Mouse (Mus musculus) heart, adult 8-10 months (tissue): Measurements from ENCODE around the gene 1700037H04Rik. TPM values are rescaled to one million over a fixed set of nuclear protein-coding genes. Genes with fewer than 3 reads are reported as not detected.
"Not testable (repeated sequence)": the region's sequence is repeated elsewhere in the genome, so short reads cannot be mapped to it uniquely, and the experiment has no call there.

Experiments
- DNase-seq: peaks from one replicate; pipeline ENCODE4 v3.0.0; 2022; ENCODE audit warnings: low spot score
- total RNA-seq, 4 experiments: library from RNA; stranded (reverse); gene quantifications; 2 replicates each; pipeline ENCODE4 v1.2.4; 2022

Gene 1700037H04Rik
- total RNA-seq, 4 experiments from 2014 or later: 9.7 to 12.1 (median 10.5) TPM

- DNase-seq: no peak
Observed at GRCm38 (mm10) chr2:131128211-131128610, 31.7 kb downstream of the 1700037H04Rik start.

- peak; percentile 76 for DNase-seq
Observed at GRCm38 (mm10) chr2:131127161-131127730, 32.6 kb downstream of the 1700037H04Rik start, which contains the start of gene Hspa12b. Hspa12b (plus strand) TSS chr2:131127280.

DNA sequence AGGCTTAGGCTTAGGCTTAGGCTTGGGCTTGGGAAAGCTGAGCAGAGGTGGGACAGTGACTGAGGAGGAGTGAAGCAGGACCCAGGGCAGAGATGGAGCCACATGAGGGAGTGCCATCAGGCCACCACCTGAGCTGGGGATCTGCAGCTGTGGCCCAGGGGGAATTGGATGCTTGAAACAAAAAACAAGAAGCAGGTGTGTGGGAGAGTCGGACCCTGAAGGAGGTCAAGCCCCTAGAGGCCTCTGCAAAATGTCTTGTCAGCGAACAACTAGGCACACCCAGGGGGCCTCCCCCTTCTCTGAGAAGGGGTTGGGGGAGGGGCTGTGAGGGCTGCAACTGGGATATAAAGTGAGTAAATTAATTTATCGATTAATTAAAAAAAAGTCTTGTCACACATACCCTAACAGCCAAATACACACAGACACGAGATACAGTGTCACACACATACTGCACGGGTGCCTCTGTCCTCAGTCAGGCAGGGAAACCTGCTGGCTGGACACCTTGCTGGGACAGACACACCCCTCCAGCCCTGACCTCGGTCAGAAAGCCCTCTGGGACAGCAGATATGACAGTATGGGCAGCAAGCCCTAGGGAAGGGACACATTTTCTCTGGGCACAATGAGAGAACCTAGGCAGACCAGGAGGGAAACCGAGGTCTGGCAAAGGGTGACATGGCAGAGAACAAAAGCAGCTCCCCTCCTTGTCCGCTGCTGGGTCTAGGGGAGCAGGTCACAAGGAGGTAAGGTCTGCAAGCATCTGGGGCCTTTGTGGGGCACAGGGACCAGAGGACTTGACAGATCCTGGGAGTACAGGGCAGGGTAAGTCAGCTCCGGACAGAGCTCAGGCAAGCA lies 33.7 kb downstream of the 1700037H04Rik start:
- no peak for DNase-seq

DNA sequence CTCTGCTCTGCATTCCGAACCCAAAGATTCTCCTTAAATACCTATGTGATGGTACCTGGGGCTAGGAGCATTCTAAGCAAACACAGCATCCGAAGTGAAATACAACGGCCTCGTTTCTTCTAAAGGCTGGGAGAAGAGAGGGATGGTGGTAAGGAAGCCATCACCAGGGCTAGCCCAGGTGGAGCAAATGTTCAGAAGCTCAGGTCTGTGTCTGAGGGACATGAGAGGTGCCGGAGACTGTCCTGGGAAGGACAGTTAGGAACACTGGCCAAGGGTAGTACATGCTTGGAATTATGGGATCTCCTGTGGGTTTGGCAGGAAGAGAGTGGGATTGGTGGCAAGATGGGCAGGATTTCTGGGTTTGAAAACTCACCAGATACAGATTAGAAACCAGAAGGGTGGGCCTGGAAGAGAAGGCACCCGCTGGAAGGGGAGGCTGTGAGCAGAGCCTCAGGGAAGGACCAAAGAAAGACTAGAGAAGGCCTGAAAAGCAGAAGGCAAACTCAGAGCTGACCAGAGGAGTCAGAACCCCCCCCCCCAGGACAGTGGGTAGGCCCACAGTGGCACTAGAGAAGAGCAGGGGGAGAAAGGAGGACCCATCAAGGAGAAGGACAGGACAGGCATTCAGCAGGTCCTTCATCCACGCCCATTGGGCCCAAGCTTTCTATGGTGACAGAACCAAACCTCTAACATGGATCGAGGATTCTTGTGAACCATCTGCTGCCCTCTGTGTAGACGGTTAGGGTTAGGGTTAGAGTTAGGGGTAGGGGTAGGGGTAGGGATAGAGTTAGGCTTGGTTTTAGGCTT lies 34.5 kb downstream of the 1700037H04Rik start:
- DNase-seq: no peak

- DNase-seq: peak; percentile 76
Observed at GRCm38 (mm10) chr2:131124166-131124565, 35.7 kb downstream of the 1700037H04Rik start.

- no peak for DNase-seq
Observed at GRCm38 (mm10) chr2:131118968-131119574, 40.8 kb downstream of the 1700037H04Rik start.

DNA sequence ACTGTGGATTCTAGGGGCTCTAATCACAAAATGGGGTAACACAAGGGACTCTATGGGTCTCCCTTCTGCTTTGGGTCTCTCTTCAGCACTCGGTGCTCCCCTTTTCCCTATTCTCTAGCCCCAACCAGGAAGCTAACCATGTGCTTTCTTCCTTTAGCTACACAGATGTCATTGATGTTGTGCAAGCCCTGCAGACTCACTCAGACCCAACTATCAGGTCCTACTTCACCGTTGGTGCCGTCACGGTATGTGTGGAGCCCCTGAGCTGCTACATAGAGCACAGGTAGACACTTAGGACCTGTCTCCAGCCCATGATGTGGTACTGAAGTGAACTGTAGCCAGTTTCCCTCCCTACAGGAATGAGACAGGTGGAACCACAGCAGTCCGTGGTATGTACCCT lies 53.9 kb downstream of the 1700037H04Rik start:
- DNase-seq: no peak

DNA sequence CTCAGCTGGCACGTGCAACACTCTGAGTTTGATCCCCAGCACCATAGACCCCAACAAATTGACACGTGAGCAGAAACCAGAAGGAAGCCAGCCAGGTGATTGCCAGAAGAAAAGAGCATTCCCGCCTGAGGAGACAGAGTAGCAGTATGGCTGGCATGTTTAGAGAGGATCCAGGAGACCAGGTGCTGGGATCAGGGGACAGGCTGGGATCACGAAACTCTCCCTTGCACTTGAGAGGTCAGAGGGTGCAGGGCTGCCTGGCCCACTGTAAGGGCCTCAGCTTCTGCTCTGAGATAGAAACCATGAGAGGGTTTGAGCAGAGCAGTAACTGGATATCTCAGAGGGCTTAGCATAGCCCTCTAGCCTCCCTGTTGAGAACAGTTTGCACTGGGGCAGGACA lies 54.8 kb downstream of the 1700037H04Rik start:
- not testable (repeated sequence) for DNase-seq

DNA sequence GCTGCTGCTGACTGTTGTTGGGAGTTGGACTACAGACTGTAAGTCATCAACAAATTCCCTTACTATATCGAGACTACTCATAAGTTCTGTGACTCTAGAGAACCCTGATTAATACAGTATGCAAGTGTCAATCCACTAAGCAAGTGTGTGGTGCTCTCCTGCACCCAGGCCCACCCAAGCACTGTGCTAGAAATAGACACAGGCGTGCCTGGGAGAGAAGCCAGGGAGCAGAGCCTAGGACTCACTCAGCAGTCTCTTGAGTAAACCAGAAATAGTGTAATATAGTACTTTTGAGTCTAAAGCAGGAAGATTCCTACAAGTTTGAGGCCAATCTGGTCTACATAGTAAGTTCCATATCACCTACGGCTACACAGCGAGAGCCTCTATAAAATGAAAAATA lies 55.9 kb downstream of the 1700037H04Rik start:
- no peak for DNase-seq

DNA sequence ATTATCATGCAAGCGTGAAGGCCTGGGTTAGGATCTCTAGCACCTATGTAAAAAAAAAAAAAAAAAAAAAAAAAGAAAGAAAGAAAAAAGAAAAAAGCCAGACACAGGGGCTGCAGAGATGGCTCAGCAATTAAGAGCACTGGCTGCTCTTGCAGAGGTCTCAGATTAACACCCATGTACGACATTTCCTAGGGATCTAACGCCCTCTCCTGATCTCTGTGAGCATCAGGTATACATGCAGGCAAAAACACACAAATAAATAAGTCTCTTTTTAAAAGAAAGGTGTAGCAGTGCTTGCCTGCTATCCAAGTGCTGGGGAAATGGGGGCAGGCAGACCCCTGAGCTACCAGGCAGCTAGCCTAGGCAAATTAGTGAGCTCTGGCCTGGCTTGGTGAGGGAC lies 58.4 kb downstream of the 1700037H04Rik start:
- no peak for DNase-seq

- no peak for DNase-seq
Observed at GRCm38 (mm10) chr2:131097087-131097486, 62.8 kb downstream of the 1700037H04Rik start.

Other genes with a start within 250 kb of the 1700037H04Rik start
- gene Gfra4, start 117.0 kb downstream of the 1700037H04Rik start, total RNA-seq: 10 to 100 TPM in 1 of 4 experiments, 1 to 10 TPM in 3; 7.4 to 13.3 (median 9.0) TPM
- 1 to 10 TPM; 1.1 to 1.9 (median 1.7) TPM for gene Adam33, start 96.3 kb downstream of the 1700037H04Rik start, total RNA-seq
- gene Siglec1, start 73.3 kb downstream of the 1700037H04Rik start, total RNA-seq: 1 to 10 TPM in 3 of 4 experiments, under 1 TPM in 1; 0.98 to 2.4 (median 1.5) TPM
- gene Hspa12b, start 32.8 kb downstream of the 1700037H04Rik start, total RNA-seq: 10 to 100 TPM; 21.5 to 33.7 (median 31.0) TPM
- not detected for gene Gm11037, start 26.6 kb downstream of the 1700037H04Rik start, total RNA-seq
- 10 to 100 TPM; 89.5 to 93.4 (median 90.3) TPM for gene Cenpb, start 20.0 kb upstream of the 1700037H04Rik start, total RNA-seq
- gene Cdc25b, start 26.9 kb upstream of the 1700037H04Rik start, total RNA-seq: 1 to 10 TPM; 4.3 to 4.9 (median 4.5) TPM
- gene Spef1, start 27.2 kb upstream of the 1700037H04Rik start, total RNA-seq: 1 to 10 TPM; 4.4 to 6.2 (median 4.9) TPM
- gene Ap5s1, start 47.0 kb upstream of the 1700037H04Rik start, total RNA-seq: 10 to 100 TPM; 31.8 to 42.6 (median 37.9) TPM
- 10 to 100 TPM; 65.6 to 80.8 (median 72.3) TPM for gene Mavs, start 74.0 kb upstream of the 1700037H04Rik start, total RNA-seq
- 10 to 100 TPM; 18.0 to 28.0 (median 23.2) TPM for gene Pank2, start 102.4 kb upstream of the 1700037H04Rik start, total RNA-seq
- gene Rnf24, start 192.8 kb upstream of the 1700037H04Rik start, total RNA-seq: 1 to 10 TPM; 2.9 to 4.1 (median 3.3) TPM